Mouse (Mus musculus): ENCODE data around the gene Xaf1.

The Xaf1 gene

DNA sequence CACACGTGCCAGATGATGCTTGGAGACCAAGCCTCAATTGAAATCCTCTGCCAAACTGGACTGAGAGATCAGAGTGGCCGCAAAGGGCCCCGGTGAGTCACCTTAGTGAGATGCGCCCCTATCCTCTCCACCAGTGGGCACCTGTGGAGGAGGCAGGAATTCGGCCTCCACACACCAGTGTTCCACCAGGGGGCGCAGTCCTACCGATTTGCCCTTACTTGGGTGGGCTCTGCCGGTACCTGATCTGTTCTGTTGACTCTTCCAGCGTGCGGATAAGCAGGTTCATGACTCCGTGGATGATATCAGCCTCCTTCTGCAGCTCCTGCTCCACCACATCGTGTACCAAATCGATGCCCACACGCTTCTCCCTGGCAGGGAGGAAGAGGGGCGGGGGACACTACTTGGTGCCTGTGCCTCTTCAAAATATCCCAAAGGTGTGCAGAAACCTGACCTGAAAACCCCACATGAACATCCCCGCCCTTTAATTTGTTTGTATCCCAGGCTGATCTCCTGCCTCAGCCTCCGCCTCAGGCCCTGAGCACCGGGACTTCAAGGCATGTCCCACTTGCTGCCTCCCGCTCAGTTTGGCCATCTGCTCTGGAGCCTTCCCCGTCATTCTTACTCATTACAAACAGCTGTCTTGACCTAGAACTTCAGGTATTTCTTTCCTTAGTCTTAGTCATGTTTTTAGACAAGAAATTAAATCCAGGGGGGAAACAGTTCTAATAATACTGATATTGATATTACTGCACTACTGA lies 53.7 kb downstream of the Xaf1 start:
- no peak for DNase-seq (ENCODE audit: extremely low read depth, insufficient read length, low spot score)

DNA sequence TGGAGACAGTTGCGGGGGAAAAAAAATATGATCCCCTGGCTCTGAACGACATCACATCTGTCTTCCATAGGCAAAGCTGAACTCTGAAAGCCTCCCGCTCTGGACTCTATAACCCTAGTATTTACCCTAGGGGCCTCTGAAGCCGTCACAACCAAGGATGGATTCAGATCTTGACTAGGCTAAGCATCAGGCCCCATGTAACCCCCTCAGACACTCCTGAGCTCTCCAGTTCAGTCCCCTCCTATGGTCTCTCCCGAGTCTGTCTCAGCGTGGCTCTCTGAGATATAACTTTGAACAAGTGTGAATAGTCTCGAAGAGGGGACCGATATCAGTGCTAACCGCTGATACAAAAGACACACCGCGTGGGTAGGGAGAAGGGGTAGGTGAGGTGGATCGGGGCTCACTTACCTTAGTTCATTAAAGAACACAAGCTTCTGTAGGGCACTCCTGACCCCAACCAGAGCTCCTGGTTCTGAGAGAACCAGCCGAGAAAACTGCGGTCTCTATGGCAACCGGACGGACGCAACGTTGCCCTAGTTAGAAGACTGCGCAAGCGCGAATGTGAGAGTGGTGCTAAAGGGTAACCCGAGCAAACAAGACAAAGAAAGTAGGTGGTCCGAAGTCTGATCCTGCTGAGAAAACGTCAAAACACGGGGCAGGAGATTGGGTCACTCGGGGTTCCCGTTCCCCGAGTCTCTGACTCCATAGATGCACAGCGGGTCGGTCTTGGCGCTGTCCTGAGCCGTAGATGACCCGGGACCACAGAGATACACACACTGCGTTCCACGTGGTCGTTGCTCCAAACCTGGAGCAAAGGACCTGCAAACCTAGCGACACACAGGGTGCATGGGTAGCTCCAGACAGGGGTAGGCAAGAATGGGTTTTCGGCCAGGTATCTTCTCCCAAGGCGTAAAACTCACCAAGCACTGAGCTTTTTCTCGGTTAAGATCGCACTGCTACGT lies 60.2 kb downstream of the Xaf1 start:
- DNase-seq (ENCODE audit: extremely low read depth, insufficient read length, low spot score), result no peak

DNA sequence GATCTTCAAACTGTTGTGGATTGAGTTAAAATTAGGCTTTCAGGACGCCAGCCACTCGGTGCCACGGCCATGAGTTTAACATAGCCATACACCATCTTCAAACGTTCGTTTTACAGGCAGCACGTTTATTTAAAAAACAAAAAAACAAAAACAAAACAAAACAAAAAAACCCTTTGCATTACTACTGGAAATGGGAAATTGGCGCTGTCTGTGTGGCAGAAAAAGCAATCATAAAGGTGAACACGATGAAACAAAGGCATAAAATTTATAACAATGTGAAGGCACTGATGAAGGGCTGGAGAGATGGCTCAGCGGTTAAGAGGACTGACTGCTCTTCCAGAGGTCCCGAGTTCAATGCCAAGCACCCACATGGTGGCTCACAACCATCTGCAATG lies 60.9 kb downstream of the Xaf1 start, which contains the start of gene Tekt1:
Gene Tekt1, minus strand, starts transcription at position 96 of the 395 bp plus-strand sequence.
- DNase-seq (ENCODE audit: extremely low read depth, insufficient read length, low spot score), result no peak
